Mouse (Mus musculus): ENCODE data around the gene Fmod. TPM values are rescaled to one million over a fixed set of nuclear protein-coding genes. Genes with fewer than 3 reads are reported as not detected.

The Fmod gene
- polyA plus RNA-seq, 1 experiment from 2014 or later, result 2.2 TPM

DNA sequence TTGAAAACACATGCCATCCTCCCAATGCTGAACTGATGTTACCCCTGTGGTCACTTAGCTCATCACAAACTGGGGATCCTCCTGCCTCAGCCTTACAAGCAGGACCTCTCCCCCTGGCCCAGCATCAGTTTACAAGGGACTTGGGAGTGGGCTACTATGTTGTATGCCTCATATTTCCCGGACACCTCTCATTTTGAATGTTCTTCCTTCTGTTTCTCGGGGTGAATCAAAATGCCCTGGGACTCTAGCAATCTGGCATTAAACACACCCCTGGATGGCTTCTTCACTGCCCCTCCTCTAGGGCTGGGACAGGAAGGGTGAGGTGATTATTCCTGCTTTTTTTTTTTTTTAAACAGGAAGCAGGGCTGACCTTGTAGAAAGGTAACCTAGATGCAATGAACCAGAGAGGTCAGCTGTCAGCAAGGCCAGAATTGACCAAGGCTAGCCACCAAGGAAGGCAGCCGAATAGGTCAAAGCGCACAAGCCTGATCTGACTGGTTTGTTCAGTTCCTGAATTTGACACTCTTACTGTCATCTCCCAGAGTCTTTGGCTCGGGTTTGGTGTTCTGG, 43.9 kb downstream of the Fmod start:
- no peak overlapping the region for H3K4me3 ChIP-seq (ENCODE audit: low read depth, low read length)
- H3K36me3 ChIP-seq (ENCODE audit: control insufficient read depth, insufficient read depth, low read length), result no peaks in the 10 kb centered on the region; the same call in 1 of the 2 replicates
- 88% methylated on average over 5 of the region's 5 CpGs for WGBS
- H3K27ac ChIP-seq (ENCODE audit: low read depth, low read length), result no peak overlapping the region
- no peak overlapping the region for H3K9ac ChIP-seq (ENCODE audit: low read length)
- ATAC-seq (replicated peaks; ENCODE audit: low FRiP score) (no peak), DNase-seq (ENCODE audit: low spot score) (no peak)
- no peak overlapping the region for H3K4me2 ChIP-seq (ENCODE audit: low read depth, low read length, severe bottlenecking)
- no peaks in the 10 kb centered on the region for H3K27me3 ChIP-seq (ENCODE audit: control insufficient read depth, insufficient read depth, low read length)
- peaks cover 11% of the 10 kb centered on the region for H3K4me1 ChIP-seq (replicated peaks; ENCODE audit: control insufficient read depth, insufficient read depth, low read length)
- H3K9me3 ChIP-seq (ENCODE audit: control insufficient read depth, low read length), result no peaks in the 10 kb centered on the region

GRCm38 (mm10) chr1:134082987-134083516, 46.0 kb downstream of the Fmod start:
- Histone ChIP-seq H3K4me2 (ENCODE audit: low read depth, low read length, severe bottlenecking) (no peak overlapping the region), H3K27me3 (ENCODE audit: control insufficient read depth, insufficient read depth, low read length) (no peaks in the 10 kb centered on the region), H3K27ac (ENCODE audit: low read depth, low read length) (no peak overlapping the region), H3K9ac (ENCODE audit: low read length) (no peak overlapping the region), H3K36me3 (ENCODE audit: control insufficient read depth, insufficient read depth, low read length) (no peaks in the 10 kb centered on the region), H3K4me1 (replicated peaks; ENCODE audit: control insufficient read depth, insufficient read depth, low read length) (peaks cover 18% of the 10 kb centered on the region), H3K9me3 (ENCODE audit: control insufficient read depth, low read length) (no peaks in the 10 kb centered on the region), H3K4me3 (ENCODE audit: low read depth, low read length) (no peak overlapping the region)
- 71% methylated on average over 11 of the region's 11 CpGs for WGBS
- DNase-seq (ENCODE audit: low spot score) (no peak), ATAC-seq (replicated peaks; ENCODE audit: low FRiP score) (no peak)

GRCm38 (mm10) chr1:134083676-134084075, 46.6 kb downstream of the Fmod start:
- no peak for ATAC-seq (replicated peaks; ENCODE audit: low FRiP score)
- H3K36me3 ChIP-seq (ENCODE audit: control insufficient read depth, insufficient read depth, low read length), result no peaks in the 10 kb centered on the region
- H3K27me3 ChIP-seq (ENCODE audit: control insufficient read depth, insufficient read depth, low read length), result no peaks in the 10 kb centered on the region
- no peaks in the 10 kb centered on the region for H3K9me3 ChIP-seq (ENCODE audit: control insufficient read depth, low read length)
- no peak overlapping the region for H3K4me3 ChIP-seq (ENCODE audit: low read depth, low read length)
- no peak for DNase-seq (ENCODE audit: low spot score)
- 84% methylated on average over 8 of the region's 8 CpGs for WGBS
- no peak overlapping the region for H3K9ac ChIP-seq (ENCODE audit: low read length)
- H3K4me2 ChIP-seq (ENCODE audit: low read depth, low read length, severe bottlenecking), result no peak overlapping the region
- no peak overlapping the region for H3K27ac ChIP-seq (ENCODE audit: low read depth, low read length)
- H3K4me1 ChIP-seq (replicated peaks; ENCODE audit: control insufficient read depth, insufficient read depth, low read length), result peaks cover 18% of the 10 kb centered on the region

GRCm38 (mm10) chr1:134084128-134084527, 47.1 kb downstream of the Fmod start:
- no peak overlapping the region for H3K9ac ChIP-seq (ENCODE audit: low read length)
- H3K27ac ChIP-seq (ENCODE audit: low read depth, low read length), result no peak overlapping the region
- DNase-seq (ENCODE audit: low spot score) (no peak), ATAC-seq (replicated peaks; ENCODE audit: low FRiP score) (no peak)
- no peak overlapping the region for H3K4me2 ChIP-seq (ENCODE audit: low read depth, low read length, severe bottlenecking)
- WGBS, result 92% methylated on average over 3 of the region's 3 CpGs
- no peaks in the 10 kb centered on the region for H3K36me3 ChIP-seq (ENCODE audit: control insufficient read depth, insufficient read depth, low read length)
- H3K4me3 ChIP-seq (ENCODE audit: low read depth, low read length), result no peak overlapping the region
- H3K4me1 ChIP-seq (replicated peaks; ENCODE audit: control insufficient read depth, insufficient read depth, low read length), result peaks cover 18% of the 10 kb centered on the region
- no peaks in the 10 kb centered on the region for H3K27me3 ChIP-seq (ENCODE audit: control insufficient read depth, insufficient read depth, low read length)
- H3K9me3 ChIP-seq (ENCODE audit: control insufficient read depth, low read length), result no peaks in the 10 kb centered on the region

GRCm38 (mm10) chr1:134086017-134086416, 49.0 kb downstream of the Fmod start:
- Histone ChIP-seq H3K27me3 (ENCODE audit: control insufficient read depth, insufficient read depth, low read length) (no peaks in the 10 kb centered on the region), H3K9ac (ENCODE audit: low read length) (no peak overlapping the region), H3K4me2 (ENCODE audit: low read depth, low read length, severe bottlenecking) (no peak overlapping the region), H3K4me3 (ENCODE audit: low read depth, low read length) (no peak overlapping the region), H3K4me1 (replicated peaks; ENCODE audit: control insufficient read depth, insufficient read depth, low read length) (peaks cover 13% of the 10 kb centered on the region; the same call in 1 of the 2 replicates), H3K27ac (ENCODE audit: low read depth, low read length) (0 out of 2 replicates have a peak overlapping the region, but pooled peaks have one; percentile 14), H3K36me3 (ENCODE audit: control insufficient read depth, insufficient read depth, low read length) (no peaks in the 10 kb centered on the region), H3K9me3 (ENCODE audit: control insufficient read depth, low read length) (no peaks in the 10 kb centered on the region)
- ATAC-seq (replicated peaks; ENCODE audit: low FRiP score) (no peak; the same call in 1 of the 2 replicates), DNase-seq (ENCODE audit: low spot score) (no peak)
- WGBS, result 15% methylated on average over 3 of the region's 3 CpGs

GRCm38 (mm10) chr1:134086811-134087398, 49.9 kb downstream of the Fmod start:
- WGBS, result 66% methylated on average over 16 of the region's 16 CpGs
- H3K9ac ChIP-seq (ENCODE audit: low read length), result peak overlapping the region; percentile 35; the same call in 1 of the 2 replicates
- H3K9me3 ChIP-seq (ENCODE audit: control insufficient read depth, low read length), result no peaks in the 10 kb centered on the region
- H3K4me3 ChIP-seq (ENCODE audit: low read depth, low read length), result no peak overlapping the region
- no peaks in the 10 kb centered on the region for H3K27me3 ChIP-seq (ENCODE audit: control insufficient read depth, insufficient read depth, low read length)
- no peaks in the 10 kb centered on the region for H3K36me3 ChIP-seq (ENCODE audit: control insufficient read depth, insufficient read depth, low read length)
- no peak overlapping the region for H3K27ac ChIP-seq (ENCODE audit: low read depth, low read length)
- no peak overlapping the region; the same call in 1 of the 2 replicates for H3K4me2 ChIP-seq (ENCODE audit: low read depth, low read length, severe bottlenecking)
- no peak for ATAC-seq (replicated peaks; ENCODE audit: low FRiP score)
- H3K4me1 ChIP-seq (replicated peaks; ENCODE audit: control insufficient read depth, insufficient read depth, low read length), result peaks cover 13% of the 10 kb centered on the region; the same call in 1 of the 2 replicates
- DNase-seq (ENCODE audit: low spot score), result no peak

DNA sequence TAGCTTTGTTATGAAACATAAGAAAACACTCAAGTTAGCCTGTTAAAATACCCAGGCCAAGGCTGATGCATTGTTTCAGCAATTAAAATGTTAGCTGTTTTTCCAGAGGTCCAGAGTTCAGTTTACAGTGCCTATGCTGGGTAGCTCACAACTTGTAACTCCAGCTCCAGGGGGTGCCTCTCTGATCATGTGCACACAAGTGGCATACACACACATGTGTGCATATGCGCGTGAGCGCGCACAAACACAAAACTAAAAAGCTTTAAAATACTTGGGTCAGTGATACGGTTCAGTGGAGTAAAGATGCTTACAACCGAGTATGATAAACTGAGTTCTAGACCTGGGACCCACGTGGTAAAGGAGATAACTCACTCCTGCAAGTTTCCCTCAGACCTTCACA, 52.0 kb downstream of the Fmod start:
- Histone ChIP-seq H3K9me3 (ENCODE audit: control insufficient read depth, low read length) (no peaks in the 10 kb centered on the region), H3K4me2 (ENCODE audit: low read depth, low read length, severe bottlenecking) (no peak overlapping the region), H3K27me3 (ENCODE audit: control insufficient read depth, insufficient read depth, low read length) (no peaks in the 10 kb centered on the region), H3K36me3 (ENCODE audit: control insufficient read depth, insufficient read depth, low read length) (no peaks in the 10 kb centered on the region), H3K4me3 (ENCODE audit: low read depth, low read length) (no peak overlapping the region), H3K4me1 (replicated peaks; ENCODE audit: control insufficient read depth, insufficient read depth, low read length) (peaks cover 28% of the 10 kb centered on the region), H3K9ac (ENCODE audit: low read length) (no peak overlapping the region), H3K27ac (ENCODE audit: low read depth, low read length) (no peak overlapping the region)
- 90% methylated on average over 7 of the region's 7 CpGs for WGBS
- ATAC-seq (replicated peaks; ENCODE audit: low FRiP score) (no peak), DNase-seq (ENCODE audit: low spot score) (no peak)

DNA sequence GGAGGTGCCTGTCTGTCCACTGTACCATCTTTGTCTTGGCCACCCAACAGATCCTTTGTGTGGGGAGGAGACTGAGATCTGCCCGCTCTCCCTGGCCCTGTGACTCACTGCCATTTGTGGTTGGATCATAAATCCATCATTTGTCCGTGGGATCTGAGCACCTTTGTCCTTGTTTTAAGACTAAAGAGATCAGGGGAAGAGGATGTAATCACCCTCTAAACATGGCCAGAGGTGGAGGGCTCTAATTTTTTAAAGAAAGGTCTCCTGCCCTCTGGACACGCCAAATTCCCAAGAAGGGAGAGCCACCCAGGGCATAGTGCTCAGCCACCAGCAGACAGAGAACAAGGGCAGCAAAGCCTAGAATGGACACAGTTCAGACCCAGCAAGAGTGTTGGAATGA, 54.8 kb downstream of the Fmod start:
- no peak for DNase-seq (ENCODE audit: low spot score)
- 86% methylated on average over 3 of the region's 3 CpGs for WGBS
- H3K9ac ChIP-seq (ENCODE audit: low read length), result no peak overlapping the region
- no peaks in the 10 kb centered on the region for H3K9me3 ChIP-seq (ENCODE audit: control insufficient read depth, low read length)
- no peaks in the 10 kb centered on the region for H3K27me3 ChIP-seq (ENCODE audit: control insufficient read depth, insufficient read depth, low read length)
- no peak overlapping the region for H3K4me3 ChIP-seq (ENCODE audit: low read depth, low read length)
- H3K36me3 ChIP-seq (ENCODE audit: control insufficient read depth, insufficient read depth, low read length), result no peaks in the 10 kb centered on the region
- H3K4me2 ChIP-seq (ENCODE audit: low read depth, low read length, severe bottlenecking), result no peak overlapping the region
- no peak overlapping the region for H3K27ac ChIP-seq (ENCODE audit: low read depth, low read length)
- peaks cover 23% of the 10 kb centered on the region for H3K4me1 ChIP-seq (replicated peaks; ENCODE audit: control insufficient read depth, insufficient read depth, low read length)
- no peak for ATAC-seq (replicated peaks; ENCODE audit: low FRiP score)
